Mouse (Mus musculus): ENCODE measurements around the gene Trdmt1.

GRCm38 (mm10) chr2:13548749-13549148 is 4.3 kb upstream of the Trdmt1 start:
- TF ChIP-seq CTCF (IDR thresholded peaks at IDR 0.05; ENCODE audit: low read depth) (no peak), EP300 (IDR thresholded peaks at IDR 0.05; ENCODE audit: low read depth) (no peak)

Data from liver, postnatal 0 days (tissue).